Mouse (Mus musculus) kidney, postnatal 36 days (tissue): ENCODE data around the gene Ybx1.
"Not testable (repeated sequence)": the region's sequence is repeated elsewhere in the genome, so short reads cannot be mapped to it uniquely, and the experiment has no call there.

Source experiments
- DNase-seq, 2 experiments: peaks; one replicate each; pipeline ENCODE4 v3.0.0; 2021 to 2022; ENCODE audit warnings: mixed read lengths in 2 of 2

Ybx1 gene

GRCm38 (mm10) chr4:119294415-119295133, at the start of gene Ybx1:
TSS of gene Ybx1 (minus strand) at chr4:119294604.
- DNase-seq, result peak; percentile 100

GRCm38 (mm10) chr4:119338861-119339361, 44.5 kb upstream of the Ybx1 start:
- DNase-seq, result peak; percentile 18 to 53

- DNase-seq, result no peak
Measured at GRCm38 (mm10) chr4:119338422-119338821, 44.0 kb upstream of the Ybx1 start.

DNA sequence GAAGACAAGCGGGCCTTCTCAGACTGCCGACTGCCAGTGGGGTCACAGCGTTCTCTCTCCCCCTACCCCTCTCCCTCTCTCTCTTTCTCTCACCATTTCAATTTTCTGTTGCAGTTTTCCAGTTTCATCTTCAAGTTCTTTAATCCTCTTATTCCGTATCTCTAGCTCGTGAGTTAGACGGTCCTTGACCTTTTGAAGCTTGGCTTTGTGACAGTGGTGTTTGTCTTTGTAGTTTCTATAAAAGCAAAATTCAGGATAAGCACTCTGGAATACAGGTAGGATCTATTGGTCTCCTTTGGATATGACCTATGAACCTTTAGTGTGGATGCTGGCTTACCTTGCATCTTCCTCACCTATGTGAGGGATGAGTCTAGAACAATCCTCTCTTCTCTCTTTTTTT, 39.1 kb upstream of the Ybx1 start:
- no peak for DNase-seq

DNA sequence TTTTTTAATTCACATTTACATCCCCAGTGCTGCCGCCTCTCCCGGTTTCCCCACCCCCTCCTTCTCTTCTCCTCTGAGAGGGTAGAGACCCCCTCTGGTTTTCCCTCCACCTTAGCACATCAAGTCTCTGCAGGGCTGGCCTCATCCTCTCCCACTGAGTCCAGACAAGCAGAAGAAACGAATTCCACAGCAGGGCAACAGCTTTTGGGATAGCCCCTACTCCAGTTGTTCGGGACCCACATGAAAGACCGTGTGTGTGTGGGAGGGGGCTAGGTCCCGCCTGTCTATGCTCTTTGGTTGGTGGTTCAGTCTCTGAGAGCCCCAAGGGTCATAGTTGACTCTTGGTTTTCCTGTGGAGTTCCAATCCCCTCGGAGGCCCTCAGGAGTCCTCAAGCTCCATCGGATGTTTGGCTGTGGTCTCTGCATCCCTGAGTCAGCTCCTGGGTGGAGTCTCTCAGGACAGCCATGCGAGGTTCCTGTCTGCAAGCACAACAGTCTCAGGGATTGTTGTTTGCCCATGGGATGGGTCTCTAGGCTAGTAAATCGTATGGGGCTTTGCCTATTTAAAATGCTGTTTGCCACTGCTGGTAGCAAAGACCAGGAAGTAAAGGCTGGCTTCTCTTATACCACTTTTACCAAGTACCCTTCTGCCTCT, 26.6 kb upstream of the Ybx1 start:
- DNase-seq, result peak in 1 of 2 experiments; percentile 5

DNA sequence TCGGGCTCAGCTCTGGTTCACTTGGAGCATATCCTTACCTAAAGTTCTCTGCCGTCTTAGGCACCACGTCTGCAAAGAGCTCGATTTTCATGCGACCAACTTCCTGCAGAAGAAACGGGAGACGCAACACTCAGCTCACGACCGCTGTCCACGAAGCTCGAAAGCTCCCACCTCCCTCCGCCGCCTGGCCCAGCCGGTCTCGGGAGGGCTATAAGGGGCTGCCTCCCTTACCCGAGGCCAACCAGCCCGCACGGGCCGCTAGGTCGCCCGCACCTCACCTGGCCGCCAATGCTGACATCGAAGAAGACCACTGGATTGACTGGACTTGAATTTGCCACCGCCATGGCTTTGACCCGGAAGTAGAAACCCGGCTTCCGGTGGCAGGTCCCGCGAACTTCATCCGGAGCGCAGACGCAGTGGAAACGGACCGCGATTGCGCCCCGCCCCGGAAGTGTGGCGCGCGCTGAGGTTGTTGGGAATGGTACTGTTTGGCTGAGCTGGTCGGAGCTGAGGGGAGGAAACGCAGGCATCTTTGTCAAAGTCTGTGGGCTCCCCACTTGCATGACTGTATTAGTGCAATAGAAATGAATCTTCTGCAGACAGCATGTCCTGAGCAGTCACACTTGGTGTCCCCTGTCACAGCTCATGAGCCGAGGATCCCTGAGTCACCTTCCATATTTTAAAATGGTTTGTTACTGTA, 25.9 kb upstream of the Ybx1 start, which contains the start of gene Ppih:
Ppih (minus strand) TSS at position 416 of the 700 bp plus-strand sequence.
- DNase-seq, result peak; percentile 97 to 98

DNA sequence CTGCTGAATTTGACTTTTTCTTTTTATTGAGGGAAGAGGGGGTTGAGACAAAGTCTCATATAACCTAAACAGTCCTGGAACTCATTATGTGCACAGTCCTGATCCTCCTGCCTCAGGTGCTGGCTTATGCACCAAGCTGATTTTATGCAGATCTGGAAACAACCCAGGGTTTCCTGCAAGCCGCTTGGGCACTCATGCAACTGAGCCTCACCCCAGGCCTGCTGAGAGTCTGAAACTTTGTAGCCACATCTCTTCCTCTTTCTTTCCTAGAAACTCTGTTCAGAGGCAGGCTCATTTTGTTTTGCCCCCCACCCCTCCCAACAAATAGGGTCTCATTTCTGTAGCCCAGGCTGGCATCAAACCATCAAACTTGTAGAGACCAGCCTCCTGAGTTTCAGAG, 19.4 kb upstream of the Ybx1 start:
- no peak for DNase-seq

GRCm38 (mm10) chr4:119305418-119305817, 11.0 kb upstream of the Ybx1 start:
- peak; percentile 73 to 88 for DNase-seq

DNA sequence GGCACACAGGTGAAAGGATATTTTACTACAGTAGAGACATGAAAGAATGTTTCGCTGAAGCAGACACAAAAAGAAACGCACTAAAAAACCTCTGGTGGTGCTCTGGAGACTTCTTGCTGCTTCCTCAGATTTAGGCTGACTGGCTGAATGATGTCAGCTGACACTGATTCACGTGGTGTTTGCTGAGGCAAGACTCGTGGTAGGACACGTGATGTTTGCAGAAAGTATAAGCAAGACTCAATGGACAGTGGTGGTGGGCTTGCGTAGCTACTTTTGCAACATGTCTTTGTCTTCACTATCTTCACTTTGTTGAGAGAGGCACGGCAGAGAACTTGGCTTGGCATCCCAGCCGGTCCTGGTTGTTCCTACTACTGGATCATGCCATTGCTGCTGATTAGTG, 8.9 kb upstream of the Ybx1 start:
- DNase-seq, result peak; percentile 20 to 45

DNA sequence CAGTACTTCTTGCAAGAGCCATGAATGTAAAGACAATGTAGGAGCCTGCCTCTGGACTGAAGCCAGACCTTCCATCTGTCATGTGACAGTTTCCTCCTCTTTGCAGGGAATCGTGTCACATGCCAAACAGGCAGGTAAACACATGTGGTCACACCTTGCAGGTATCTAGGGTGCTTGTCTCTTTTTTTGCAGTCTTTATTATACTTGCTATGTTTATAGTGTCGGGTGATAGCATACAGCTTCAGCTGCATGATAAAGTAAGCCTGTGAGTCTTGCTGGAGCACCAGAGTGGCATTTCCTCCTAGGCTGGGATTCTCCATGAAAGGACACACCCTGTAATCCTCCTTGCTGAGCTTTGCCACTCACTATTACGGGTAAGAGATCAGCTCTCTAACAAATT, 7.4 kb upstream of the Ybx1 start:
- DNase-seq, result no peak

- DNase-seq, result no peak
Measured at GRCm38 (mm10) chr4:119300761-119301160, 6.4 kb upstream of the Ybx1 start.

GRCm38 (mm10) chr4:119297361-119297760, 3.0 kb upstream of the Ybx1 start:
- no peak for DNase-seq

GRCm38 (mm10) chr4:119295134-119295453, 690 bp upstream of the Ybx1 start:
- DNase-seq, result no peak

DNA sequence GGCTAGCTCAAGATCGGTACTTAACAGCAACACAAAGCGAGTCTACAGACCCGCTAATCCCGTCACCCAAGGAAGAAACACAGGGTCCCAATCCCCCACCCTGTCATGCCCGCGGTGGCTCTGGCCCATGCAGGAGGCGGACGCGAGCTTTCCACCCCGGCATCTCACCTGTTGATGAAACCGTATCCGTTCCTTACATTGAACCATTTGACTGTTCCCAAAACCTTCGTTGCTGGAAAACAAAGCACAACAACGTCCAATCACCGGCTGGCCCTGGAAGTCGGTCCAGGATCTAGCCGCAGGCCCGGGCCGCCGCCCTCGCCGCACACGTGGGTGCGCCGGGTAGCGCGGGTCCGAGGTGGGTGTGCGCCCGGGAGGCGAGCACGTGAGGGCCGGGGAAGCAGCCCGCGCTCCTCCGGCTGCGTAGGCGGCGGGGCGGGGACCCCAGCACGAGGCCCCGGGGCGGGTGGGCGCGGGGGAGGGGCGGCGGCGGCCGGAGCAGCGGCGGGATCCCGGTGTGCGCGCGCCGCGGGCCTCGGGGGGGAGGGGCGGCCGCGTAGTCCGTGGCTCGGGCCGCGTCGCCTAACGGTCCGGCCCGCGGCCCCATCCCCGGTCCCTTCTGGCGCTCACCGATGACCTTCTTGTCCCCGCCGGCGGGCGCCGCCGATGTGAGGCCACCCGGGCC, 688 bp downstream of the Ybx1 start:
- peak in 1 of 2 experiments; percentile 57 for DNase-seq

DNA sequence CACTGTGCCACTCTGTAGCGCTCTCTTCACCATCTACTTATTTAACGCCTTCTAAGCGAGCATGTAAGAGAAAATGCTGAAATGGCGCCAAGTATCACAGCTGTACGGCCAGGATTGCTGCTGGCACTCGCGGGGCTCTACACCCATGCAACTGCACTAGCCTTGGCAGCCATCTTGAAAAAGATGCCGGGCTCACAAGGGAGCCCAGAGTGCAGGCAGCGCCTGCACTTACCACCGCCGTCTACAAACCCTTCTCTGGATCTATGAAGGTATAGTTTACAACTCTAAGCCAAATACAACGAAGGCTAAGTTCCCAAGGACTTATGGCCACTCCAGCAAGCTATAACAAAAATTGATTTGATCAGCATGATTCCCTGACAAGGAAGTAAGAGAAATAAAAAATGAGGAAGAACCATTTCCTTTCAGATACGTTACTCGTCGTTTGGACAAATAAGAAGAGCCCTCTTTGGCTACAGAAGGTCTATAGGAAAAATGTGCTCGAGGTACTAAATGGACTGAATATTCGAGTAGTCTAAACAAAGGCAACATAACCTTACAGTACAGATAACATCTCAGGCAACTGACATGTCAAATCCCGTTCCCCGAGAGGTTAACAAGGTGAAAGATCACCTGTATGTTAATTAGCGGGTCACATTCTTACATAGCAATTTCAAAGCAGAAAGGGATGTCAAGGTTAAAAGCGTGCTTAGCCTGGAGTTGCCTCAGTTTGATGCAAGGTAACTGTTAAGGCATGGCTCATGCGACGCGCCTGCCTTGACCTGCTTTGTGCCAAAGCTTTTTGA, 1.4 kb downstream of the Ybx1 start:
- peak; percentile 41 to 67 for DNase-seq

DNA sequence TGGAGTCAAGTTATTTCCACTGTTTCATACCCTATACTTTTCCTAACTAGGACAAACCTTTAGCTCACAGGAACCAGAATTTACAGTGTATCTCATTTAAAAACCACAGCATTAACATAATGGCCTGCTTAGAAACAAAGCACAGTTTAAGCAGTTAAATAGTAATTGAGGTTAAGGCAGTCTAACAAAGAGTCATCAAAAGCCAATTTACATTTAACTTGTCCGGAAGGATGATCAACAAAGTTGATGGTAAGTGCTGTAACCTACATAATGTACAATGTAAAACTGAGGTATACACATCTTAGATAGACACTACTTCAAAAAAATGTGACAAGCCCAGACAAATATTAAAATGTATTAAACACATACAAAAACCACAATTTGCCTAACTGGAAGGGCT, 2.5 kb downstream of the Ybx1 start:
- DNase-seq, result no peak

GRCm38 (mm10) chr4:119285336-119285735, 9.1 kb downstream of the Ybx1 start:
- DNase-seq, result no peak

- no peak for DNase-seq
Measured at GRCm38 (mm10) chr4:119284861-119285260, 9.5 kb downstream of the Ybx1 start.

DNA sequence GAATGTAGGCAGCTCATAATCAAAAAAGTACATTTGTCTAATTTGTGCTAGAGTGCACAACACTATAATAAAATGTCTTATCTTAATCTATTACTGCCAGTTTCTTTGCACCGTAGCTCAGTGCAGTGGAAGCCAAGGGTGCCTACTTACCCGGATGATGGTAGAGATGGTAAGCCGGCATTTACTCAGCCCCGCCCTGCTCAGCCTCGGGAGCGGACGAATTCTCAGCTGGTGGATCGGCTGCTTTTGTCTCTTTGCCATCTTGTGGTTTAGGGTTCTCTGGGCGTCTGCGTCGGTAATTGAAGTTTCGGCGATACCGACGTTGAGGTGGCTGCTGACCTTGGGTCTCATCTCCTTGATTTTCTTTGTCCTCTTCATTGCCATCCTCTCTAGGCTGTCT, 15.6 kb downstream of the Ybx1 start:
- DNase-seq, result not testable (repeated sequence)

DNA sequence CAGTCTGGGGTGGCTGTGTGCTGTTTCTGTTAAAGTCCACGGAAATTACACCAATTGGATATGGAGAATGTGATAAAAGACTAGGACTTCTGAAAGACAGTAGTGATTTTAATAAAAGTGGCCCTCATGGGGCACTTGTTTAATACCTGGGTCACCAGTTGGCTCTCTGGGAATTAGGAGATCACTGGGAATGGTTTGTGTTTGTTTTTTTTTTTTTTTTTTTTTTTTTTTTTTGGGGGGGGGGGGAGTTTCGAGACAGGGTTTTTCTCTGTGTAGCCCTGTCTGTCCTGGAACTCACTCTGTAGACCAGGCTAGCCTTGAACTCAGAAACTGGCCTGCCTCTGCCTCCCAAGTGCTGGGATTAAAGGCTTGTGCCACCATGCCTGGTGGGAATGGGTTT, 18.7 kb downstream of the Ybx1 start:
- DNase-seq, result no peak

- DNase-seq, result peak in 1 of 2 experiments; percentile 56
Measured at GRCm38 (mm10) chr4:119275226-119275625, 19.2 kb downstream of the Ybx1 start.

DNA sequence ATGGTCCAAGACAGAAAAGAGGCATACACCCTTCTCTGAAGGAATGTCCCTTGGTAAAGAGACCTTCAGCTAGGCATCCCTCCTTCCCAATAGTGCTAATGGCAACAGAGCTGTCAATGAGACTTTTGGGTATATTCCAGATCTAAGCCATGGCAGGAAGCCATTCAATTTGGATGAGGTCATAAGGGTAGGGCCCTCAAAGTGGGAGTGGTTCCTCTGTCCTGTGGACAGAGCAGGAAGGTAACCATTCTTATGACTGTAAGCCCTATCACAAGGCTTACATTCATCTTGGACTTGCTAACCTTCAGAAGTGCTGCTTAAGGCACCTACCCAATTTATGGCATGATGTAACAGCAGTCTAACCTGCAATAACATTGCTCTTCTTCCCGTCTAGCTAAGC, 19.8 kb downstream of the Ybx1 start:
- peak in 1 of 2 experiments; percentile 49 for DNase-seq
